Mouse (Mus musculus) liver, adult 2 months (tissue): ENCODE results near the gene Ubash3b. TPM values are rescaled to one million over a fixed set of nuclear protein-coding genes. Genes with fewer than 3 reads are reported as not detected.

Source experiments
- DNase-seq: peaks from one replicate; pipeline ENCODE4 v3.0.0-alpha.2; 2011; ENCODE audit warnings: low read depth, low spot score; ENCODE audit errors: extremely low read depth
- H3K27ac ChIP-seq: fragments of 200-500 bp; replicated peaks from 2 replicates; pipeline ENCODE4 v1.5.1; 2012; ENCODE audit warnings: low read depth, mild to moderate bottlenecking, control low read depth, inconsistent platforms, low read length; ENCODE audit not compliant: insufficient read depth
- H3K27me3 ChIP-seq: fragments of 200-500 bp; 2 replicates; pipeline ENCODE4 v1.6.1; 2012; ENCODE audit warnings: mild to moderate bottlenecking, moderate library complexity, low read length, inconsistent platforms; ENCODE audit not compliant: control insufficient read depth, insufficient read depth
- H3K36me3 ChIP-seq: fragments of 200-500 bp; 2 replicates; pipeline ENCODE4 v1.6.1; 2012; ENCODE audit warnings: low read length, inconsistent platforms; ENCODE audit not compliant: control insufficient read depth, insufficient read depth
- H3K4me1 ChIP-seq: fragments of 200-500 bp; 2 replicates; pipeline ENCODE4 v1.6.1; 2011; ENCODE audit warnings: low read length; ENCODE audit not compliant: control insufficient read depth, insufficient read depth
- H3K4me3 ChIP-seq: fragments of 200-500 bp; 2 replicates; pipeline ENCODE4 v1.5.1; 2011; ENCODE audit warnings: low read depth, mild to moderate bottlenecking, control low read depth, low read length, moderate library complexity; ENCODE audit not compliant: insufficient read depth
- H3K79me2 ChIP-seq: fragments of 200-500 bp; 2 replicates; pipeline ENCODE4 v1.6.1; 2012; ENCODE audit warnings: inconsistent platforms, mild to moderate bottlenecking, low read length, moderate library complexity; ENCODE audit not compliant: control insufficient read depth, insufficient read depth
- H3K9ac ChIP-seq: fragments of 200-500 bp; 2 replicates; pipeline ENCODE4 v1.6.1; 2012; ENCODE audit warnings: low read depth, mild to moderate bottlenecking, control low read depth, inconsistent platforms, low read length
- CTCF ChIP-seq: fragments of 200-500 bp; IDR thresholded peaks from 2 replicates; pipeline ENCODE4 v1.5.1; 2011; ENCODE audit warnings: low read depth, low read length, control low read depth
- POLR2A ChIP-seq: fragments of 200-500 bp; IDR thresholded peaks from 2 replicates; pipeline ENCODE4 v1.6.1; 2011; ENCODE audit warnings: low read length, control low read depth; ENCODE audit not compliant: insufficient read depth; ENCODE audit errors: extremely low read depth
- WGBS: fragments of 180-500 bp; shearing (Covaris S2); methylation state at CpG from one replicate; pipeline ENCODE4 v1.1.7; 2018; 5-methylcytosine and 5-hydroxymethylcytosine counted together
- polyA plus RNA-seq: library from polyadenylated mRNA; depleted of rRNA; stranded (reverse); fragments of >200 nt; gene quantifications from 2 replicates; pipeline ENCODE4 v1.2.3, GENCODE M21; 2012; rRNA removed
- total RNA-seq: library from RNA; depleted of rRNA; stranded (reverse); fragments of >200 nt; gene quantifications from 2 replicates; pipeline ENCODE4 v1.2.3, GENCODE M21; 2014; rRNA removed

Ubash3b gene
- total and polyA plus RNA-seq, 2 experiments, result 0.65 to 0.76 TPM

DNA sequence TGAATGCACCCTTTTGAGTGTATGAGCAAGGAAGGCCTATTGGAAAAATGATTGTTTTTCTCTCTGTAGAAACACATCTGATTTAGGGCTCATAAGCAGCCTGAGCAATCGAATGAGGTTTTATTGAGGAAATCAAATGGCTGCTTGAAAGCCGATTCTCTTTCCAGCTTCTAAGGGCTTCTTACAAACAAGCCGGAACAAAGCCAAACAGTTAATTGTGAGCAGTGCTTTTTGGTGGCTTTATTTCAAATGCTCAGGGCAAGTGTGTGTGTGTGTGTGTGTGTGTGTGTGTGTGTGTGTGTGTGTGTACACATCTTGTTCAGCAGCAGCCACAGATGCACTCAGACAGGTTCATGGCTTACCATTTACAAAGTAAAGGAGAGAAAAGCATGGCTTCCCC lies 200.1 kb downstream of the Ubash3b start:
- H3K27me3 ChIP-seq, result peaks cover 19% of the 10 kb centered on the region; the same call in 1 of the 2 replicates
- no peaks in the 10 kb centered on the region for H3K4me1 ChIP-seq
- no peak overlapping the region for H3K9ac ChIP-seq
- no peak overlapping the region for H3K4me3 ChIP-seq
- no peak for DNase-seq
- no peaks in the 10 kb centered on the region for H3K79me2 ChIP-seq
- TF ChIP-seq CTCF (no peak), POLR2A (no peak)
- H3K36me3 ChIP-seq, result no peaks in the 10 kb centered on the region
- no peak overlapping the region for H3K27ac ChIP-seq
- 82% methylated on average over 3 of the region's 3 CpGs for WGBS

Other genes with a start within 250 kb of the Ubash3b start
- not detected in 2 replicates for gene Jhy, start 197.6 kb downstream of the Ubash3b start, total RNA-seq
- not detected in 2 replicates for gene Jhy, start 197.6 kb downstream of the Ubash3b start, polyA plus RNA-seq
- gene Crtam, start 157.1 kb downstream of the Ubash3b start, total RNA-seq, result not detected in 2 replicates
- not detected in 2 replicates for gene Crtam, start 157.1 kb downstream of the Ubash3b start, polyA plus RNA-seq